Mouse (Mus musculus) inflammation-experienced regulatory T-cells, adult 6 months (primary cell): ENCODE results near the gene Bsx. TPM values are rescaled to one million over a fixed set of nuclear protein-coding genes. Genes with fewer than 3 reads are reported as not detected.
A peak's percentile ranks its signal among the peaks of the same experiment; 100 is the strongest.

Experiments used
- ATAC-seq: one replicate; pipeline ENCODE4 v1.8.0; 2017
- polyA plus RNA-seq, 3 experiments: library from polyadenylated mRNA; unstranded; fragments of 100-300 nt; shearing (Covaris generic); gene quantifications; one replicate each; pipeline ENCODE4 v1.2.1; 2017

Gene Bsx
- polyA plus RNA-seq: not detected

- ATAC-seq: no peak
Observed at GRCm38 (mm10) chr9:40873556-40874470, at the start of gene Bsx. Gene Bsx (plus strand): TSS chr9:40874127.

- ATAC-seq: no peak
Observed at GRCm38 (mm10) chr9:40825601-40826000, 48.3 kb upstream of the Bsx start.

- no peak for ATAC-seq
Observed at GRCm38 (mm10) chr9:40827366-40827765, 46.6 kb upstream of the Bsx start.

DNA sequence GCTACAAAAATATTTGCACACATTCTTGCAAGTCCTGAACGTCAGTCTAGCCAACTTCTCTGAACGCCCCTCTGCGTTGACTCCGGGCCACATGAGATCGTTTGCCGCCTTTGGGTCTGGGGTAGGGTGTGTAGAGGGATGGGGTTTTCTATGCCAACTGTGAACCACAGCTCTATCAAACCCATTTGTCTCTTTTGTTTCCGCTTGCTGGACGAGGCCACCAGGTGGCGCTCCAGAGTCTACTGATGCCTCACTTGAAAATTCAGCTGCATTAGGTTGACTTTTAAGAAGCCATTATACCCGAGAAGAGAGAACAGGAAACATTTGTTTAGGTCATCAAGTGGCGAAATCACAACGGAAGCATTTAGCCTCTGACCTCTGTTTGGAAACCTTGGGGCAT is 39.4 kb upstream of the Bsx start:
- no peak for ATAC-seq

GRCm38 (mm10) chr9:40836681-40837080 is 37.2 kb upstream of the Bsx start:
- no peak for ATAC-seq

GRCm38 (mm10) chr9:40839662-40840061 is 34.3 kb upstream of the Bsx start:
- no peak for ATAC-seq

GRCm38 (mm10) chr9:40851515-40851914 is 22.4 kb upstream of the Bsx start:
- ATAC-seq: no peak

DNA sequence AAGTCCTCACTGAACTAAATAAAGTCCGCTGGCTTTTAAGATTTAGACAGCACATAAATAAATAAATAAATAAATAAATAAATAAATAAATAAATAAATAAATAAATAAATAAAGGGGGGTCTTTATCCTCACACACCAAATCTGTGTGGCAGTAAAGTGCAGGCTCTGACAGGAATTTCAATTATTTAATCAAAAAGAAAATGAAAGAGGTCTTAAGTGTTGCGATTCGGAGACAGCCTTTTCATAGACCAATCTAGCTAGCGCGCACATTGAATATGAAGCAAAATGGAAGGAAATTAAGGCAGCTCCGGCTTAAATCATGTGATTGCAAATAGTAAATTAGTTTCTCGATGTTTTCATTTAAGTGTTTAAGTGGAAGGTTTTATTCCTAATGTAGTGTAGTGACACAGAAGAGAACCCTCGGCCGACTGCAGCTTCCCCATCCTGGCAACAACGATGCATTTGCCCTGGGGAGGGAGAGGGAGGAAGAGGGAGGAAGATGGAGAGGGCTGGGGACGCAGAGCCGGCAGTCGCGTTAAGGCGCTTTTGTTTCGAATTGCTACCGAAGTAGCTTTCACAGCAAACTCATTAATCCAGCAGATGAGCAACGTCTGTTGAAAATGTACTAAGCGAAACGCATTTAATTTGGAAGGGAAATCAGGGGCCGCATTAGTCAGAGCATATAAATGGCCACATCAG is 15.3 kb upstream of the Bsx start:
- ATAC-seq: no peak

DNA sequence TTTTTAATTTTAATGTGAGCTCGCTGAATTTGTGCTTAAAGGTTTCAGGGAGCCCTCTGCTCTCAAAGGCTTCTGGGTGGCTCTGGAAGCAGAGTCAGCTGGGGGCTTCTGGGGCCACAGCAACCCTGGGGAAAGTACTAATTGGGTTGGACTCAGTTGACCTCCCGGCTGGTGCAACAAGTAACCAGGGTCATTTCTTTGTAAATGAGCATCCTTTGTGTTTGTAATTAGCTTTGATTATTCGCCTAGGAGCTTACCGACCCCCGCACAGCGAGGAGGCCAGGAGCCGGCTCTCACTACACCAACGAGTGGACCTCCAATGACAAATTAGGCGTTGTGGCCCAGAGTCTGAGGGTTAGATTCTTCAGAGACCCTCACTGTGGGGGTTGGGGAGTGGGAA is 14.7 kb upstream of the Bsx start:
- ATAC-seq: no peak

GRCm38 (mm10) chr9:40870331-40870730 is 3.6 kb upstream of the Bsx start:
- ATAC-seq: no peak

- no peak for ATAC-seq
Observed at GRCm38 (mm10) chr9:40871369-40872155, 2.4 kb upstream of the Bsx start.

DNA sequence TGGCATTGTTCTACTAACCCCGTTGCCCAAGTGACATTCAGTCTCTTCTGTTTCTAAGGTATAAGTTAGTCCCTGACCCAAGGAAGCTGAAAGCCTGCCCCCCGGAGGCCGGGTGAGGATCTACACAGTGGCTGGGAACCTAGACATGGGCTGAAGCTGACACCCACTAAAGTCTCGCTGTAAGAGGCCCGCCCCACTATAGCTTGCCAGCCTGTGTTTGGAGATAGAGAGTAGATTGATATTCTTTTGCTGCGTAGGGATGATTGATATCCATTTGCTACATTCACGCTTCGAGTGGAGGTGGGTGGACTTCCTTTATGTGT is 1.8 kb upstream of the Bsx start:
- peak; percentile 28 for ATAC-seq

DNA sequence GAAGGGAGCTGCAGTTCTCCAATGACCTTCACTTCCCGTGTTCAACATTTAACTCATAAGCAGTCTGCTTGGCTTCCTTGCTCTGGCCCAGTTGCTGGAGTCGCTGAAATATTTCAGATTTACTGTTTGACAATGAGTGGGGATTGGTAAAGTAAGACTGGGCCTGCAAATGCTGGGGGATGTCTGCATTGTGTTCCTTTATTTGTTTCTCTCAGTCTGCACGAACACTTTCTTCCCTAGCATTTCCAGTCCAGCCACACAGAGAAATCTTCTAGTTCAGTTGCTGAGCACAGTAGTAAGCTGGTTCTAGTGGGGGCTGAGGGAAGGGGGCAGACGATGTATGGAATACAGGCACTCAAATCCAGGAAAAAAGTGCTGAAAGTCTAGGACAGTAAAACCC is 1.0 kb downstream of the Bsx start:
- no peak for ATAC-seq

- ATAC-seq: no peak
Observed at GRCm38 (mm10) chr9:40875431-40875830, 1.5 kb downstream of the Bsx start.

DNA sequence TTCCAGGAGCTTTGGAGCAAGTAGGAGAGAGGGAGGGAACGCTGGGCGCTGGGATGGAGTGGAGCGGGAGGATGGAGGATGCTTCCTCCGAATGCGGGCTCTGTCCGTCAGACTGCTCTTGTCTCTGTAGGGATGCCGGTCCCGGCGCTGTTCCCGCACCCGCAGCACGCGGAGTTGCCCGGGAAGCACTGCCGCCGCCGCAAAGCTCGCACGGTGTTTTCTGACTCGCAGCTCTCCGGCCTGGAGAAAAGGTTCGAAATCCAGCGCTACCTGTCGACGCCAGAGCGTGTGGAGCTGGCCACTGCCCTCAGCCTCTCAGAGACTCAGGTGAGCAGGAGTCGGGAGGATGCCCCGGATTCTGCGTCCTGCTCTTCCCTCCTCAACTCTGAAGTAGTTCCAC is 2.2 kb downstream of the Bsx start:
- no peak for ATAC-seq

- ATAC-seq: no peak
Observed at GRCm38 (mm10) chr9:40876693-40877092, 2.8 kb downstream of the Bsx start.

DNA sequence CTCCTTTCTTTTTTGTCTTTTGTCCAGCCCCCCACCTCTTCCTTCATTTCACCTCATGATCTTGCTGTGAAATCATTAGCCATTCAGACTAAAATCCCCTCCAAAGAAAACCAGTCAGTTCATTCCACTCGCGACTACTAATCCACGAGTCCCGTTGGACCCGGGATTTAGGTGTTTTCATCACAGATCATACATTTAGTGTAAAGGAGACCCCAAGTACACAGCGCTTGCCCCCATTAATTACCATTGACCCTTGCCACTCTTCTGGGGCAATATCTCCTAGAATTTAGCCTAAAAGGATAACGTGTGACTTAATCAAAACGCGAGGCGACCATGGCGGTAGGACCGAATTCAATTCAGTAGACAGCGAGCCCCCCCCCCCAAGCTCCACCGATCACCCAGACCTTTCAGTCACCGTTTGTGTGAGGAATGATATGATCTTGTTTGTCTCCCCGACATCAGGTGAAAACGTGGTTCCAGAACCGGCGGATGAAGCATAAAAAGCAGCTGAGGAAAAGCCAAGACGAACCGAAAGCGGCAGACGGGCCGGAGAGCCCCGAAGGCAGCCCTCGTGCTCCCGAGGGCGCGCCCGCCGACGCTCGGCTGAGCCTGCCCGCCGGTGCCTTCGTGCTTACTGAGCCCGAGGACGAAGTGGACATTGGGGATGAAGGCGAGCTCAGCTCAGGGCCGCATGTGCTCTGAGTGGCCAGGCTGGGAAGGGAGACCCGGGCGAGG is 3.4 kb downstream of the Bsx start:
- no peak for ATAC-seq

GRCm38 (mm10) chr9:40877881-40878235 is 3.9 kb downstream of the Bsx start:
- no peak for ATAC-seq

DNA sequence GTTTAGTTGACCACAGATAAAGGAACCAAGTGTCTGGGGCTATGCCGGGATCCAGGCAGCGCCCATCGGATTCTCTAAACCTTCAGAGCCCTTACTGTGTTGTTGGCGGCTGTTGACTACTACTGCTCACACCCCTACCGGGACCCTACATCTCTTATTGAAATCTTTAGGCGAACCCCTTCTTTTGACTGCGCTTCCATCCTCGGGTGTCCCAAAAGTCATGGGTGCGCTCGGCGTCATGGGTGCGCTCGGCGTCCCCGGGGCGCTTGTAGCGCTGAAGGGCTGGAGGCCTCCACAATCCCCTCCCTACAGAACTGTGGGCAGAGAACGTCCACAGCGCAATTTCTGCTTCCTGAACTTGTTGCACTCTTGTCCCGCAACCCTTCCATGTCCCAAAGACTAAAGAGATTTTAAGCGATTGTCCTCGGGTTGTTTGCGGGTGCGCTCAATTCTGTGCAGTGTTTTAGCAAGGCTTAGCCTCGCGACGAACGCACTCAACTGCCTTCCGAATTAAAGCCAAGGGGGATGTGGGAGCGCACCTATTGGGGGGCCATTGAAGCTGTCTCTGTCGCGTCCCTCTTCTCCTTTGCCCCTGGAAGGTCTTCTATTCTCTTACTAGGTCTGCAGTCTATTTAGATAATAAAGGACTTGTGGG is 4.5 kb downstream of the Bsx start:
- no peak for ATAC-seq

DNA sequence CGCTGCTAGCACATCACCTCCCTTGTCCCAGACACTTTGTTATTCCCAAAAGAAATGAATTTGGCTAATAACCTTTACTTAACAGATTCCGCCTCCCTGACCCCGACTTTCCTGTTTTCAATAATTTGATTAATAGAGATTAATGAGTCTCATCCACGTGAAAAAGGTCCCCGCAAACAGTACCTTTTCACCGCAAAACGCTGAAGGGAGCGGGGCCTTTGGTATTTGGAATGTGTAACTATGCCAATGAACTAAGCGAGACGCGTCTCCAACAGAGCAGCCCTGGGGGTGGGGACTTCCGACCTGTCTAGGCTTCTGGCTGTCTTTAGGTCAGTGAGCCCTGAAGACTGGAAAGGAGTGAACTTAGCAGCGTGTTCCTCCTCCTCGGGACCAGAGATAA is 5.1 kb downstream of the Bsx start:
- no peak for ATAC-seq

GRCm38 (mm10) chr9:40885669-40886068 is 11.7 kb downstream of the Bsx start:
- ATAC-seq: no peak

- ATAC-seq: no peak
Observed at GRCm38 (mm10) chr9:40889389-40889788, 15.5 kb downstream of the Bsx start.
